Mouse (Mus musculus): Measurements from ENCODE around the gene Mrps23. TPM values are rescaled to one million over a fixed set of nuclear protein-coding genes. Genes with fewer than 3 reads are reported as not detected.

Gene Mrps23
- polyA plus RNA-seq, 1 experiment: 38.2 TPM

DNA sequence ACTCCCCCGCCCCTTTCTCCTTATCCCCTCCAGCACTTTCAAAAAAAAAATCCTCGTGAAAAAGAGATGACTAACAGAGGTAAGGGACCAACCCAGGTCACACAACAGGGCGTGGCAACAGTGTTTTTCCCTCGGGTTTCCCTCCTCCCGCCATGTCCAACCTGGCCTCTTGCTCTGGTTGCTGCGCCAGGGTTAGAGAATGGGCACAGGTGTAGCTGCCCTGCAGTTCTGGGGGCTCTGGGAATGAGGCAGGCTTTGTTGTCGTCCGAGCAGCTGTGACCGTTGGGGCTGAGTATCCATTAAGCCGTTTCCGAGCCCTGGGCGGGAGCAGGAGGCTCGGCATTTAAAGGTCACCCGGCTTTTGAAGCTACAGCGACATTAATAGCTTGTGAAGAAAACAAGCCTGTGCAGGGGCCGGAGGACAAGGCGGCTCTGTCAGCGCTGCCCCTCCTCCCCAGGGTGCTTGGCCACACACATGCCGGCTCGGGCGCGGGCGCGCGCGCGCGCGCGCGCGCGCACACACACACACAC is 43.1 kb upstream of the Mrps23 start:
- Histone ChIP-seq H3K4me3 (replicated peaks; ENCODE audit: control insufficient read depth, low read depth, low read length) (peak overlapping the region; percentile 42), H3K4me1 (ENCODE audit: control insufficient read depth, insufficient read depth, low read length) (peaks cover 2% of the 10 kb centered on the region), H3K27ac (ENCODE audit: control insufficient read depth, insufficient read depth, low read depth, low read length, poor library complexity) (peak overlapping the region; percentile 71)
- 3% methylated on average over 21 of the region's 33 CpGs for WGBS
- TF ChIP-seq POLR2A (IDR thresholded peaks at IDR 0.05; ENCODE audit: borderline replicate concordance, control insufficient read depth, low read depth, low read length) (0 out of 2 replicates have a peak, but pooled peaks have one; percentile 10), CTCF (IDR thresholded peaks at IDR 0.05; ENCODE audit: control insufficient read depth, insufficient read depth, low read length) (no peak)

- TF ChIP-seq POLR2A (IDR thresholded peaks at IDR 0.05; ENCODE audit: borderline replicate concordance, control insufficient read depth, low read depth, low read length) (no peak), CTCF (IDR thresholded peaks at IDR 0.05; ENCODE audit: control insufficient read depth, insufficient read depth, low read length) (peak; percentile 85)
- WGBS: under 1% methylated on average over 15 of the region's 15 CpGs
- Histone ChIP-seq H3K27ac (ENCODE audit: control insufficient read depth, insufficient read depth, low read depth, low read length, poor library complexity) (peak overlapping the region; percentile 6; the same call in 1 of the 2 replicates), H3K4me1 (ENCODE audit: control insufficient read depth, insufficient read depth, low read length) (peaks cover 2% of the 10 kb centered on the region), H3K4me3 (replicated peaks; ENCODE audit: control insufficient read depth, low read depth, low read length) (peak overlapping the region; percentile 50)
Measured at GRCm38 (mm10) chr11:88161651-88162362, 42.4 kb upstream of the Mrps23 start.

DNA sequence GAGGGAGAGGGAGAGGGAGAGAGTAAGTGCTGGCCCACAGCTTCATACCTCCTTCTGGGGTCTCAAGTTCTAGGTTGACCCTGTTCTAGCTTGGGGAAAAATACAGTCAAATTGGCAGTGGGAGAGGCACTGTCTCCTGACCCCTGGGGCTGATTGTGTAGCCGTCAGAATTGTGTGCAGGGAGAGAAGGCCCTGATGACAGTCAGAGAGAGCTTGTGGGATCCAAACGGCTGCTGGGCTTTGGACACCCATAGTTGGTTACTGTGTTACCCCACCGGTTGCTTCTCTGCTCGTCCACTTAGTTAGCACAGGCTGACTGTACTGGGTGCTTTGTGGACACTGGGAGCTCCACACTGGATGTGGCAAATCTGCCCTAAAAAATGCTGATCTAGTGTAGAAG is 41.4 kb upstream of the Mrps23 start:
- Histone ChIP-seq H3K27ac (ENCODE audit: control insufficient read depth, insufficient read depth, low read depth, low read length, poor library complexity) (no peak overlapping the region), H3K4me1 (ENCODE audit: control insufficient read depth, insufficient read depth, low read length) (peaks cover 2% of the 10 kb centered on the region), H3K4me3 (replicated peaks; ENCODE audit: control insufficient read depth, low read depth, low read length) (no peak overlapping the region)
- no peak for TF ChIP-seq POLR2A (IDR thresholded peaks at IDR 0.05; ENCODE audit: borderline replicate concordance, control insufficient read depth, low read depth, low read length)
- TF ChIP-seq CTCF (IDR thresholded peaks at IDR 0.05; ENCODE audit: control insufficient read depth, insufficient read depth, low read length): no peak
- 36% methylated on average over 4 of the region's 4 CpGs for WGBS

- no peak for TF ChIP-seq POLR2A (IDR thresholded peaks at IDR 0.05; ENCODE audit: borderline replicate concordance, control insufficient read depth, low read depth, low read length)
- H3K4me3 ChIP-seq (replicated peaks; ENCODE audit: control insufficient read depth, low read depth, low read length): no peak overlapping the region
- WGBS: 11% methylated on average over 7 of the region's 7 CpGs
- H3K4me1 ChIP-seq (ENCODE audit: control insufficient read depth, insufficient read depth, low read length): peaks cover 2% of the 10 kb centered on the region
- peak overlapping the region; percentile 52; the same call in 1 of the 2 replicates for H3K27ac ChIP-seq (ENCODE audit: control insufficient read depth, insufficient read depth, low read depth, low read length, poor library complexity)
Measured at GRCm38 (mm10) chr11:88164213-88164723, 39.9 kb upstream of the Mrps23 start.

GRCm38 (mm10) chr11:88164801-88165377 is 39.3 kb upstream of the Mrps23 start:
- Histone ChIP-seq H3K4me1 (ENCODE audit: control insufficient read depth, insufficient read depth, low read length) (peaks cover 2% of the 10 kb centered on the region), H3K4me3 (replicated peaks; ENCODE audit: control insufficient read depth, low read depth, low read length) (no peak overlapping the region), H3K27ac (ENCODE audit: control insufficient read depth, insufficient read depth, low read depth, low read length, poor library complexity) (peak overlapping the region; percentile 52; the same call in 1 of the 2 replicates)
- 4% methylated on average over 15 of the region's 15 CpGs for WGBS
- TF ChIP-seq CTCF (IDR thresholded peaks at IDR 0.05; ENCODE audit: control insufficient read depth, insufficient read depth, low read length): no peak

- TF ChIP-seq POLR2A (IDR thresholded peaks at IDR 0.05; ENCODE audit: borderline replicate concordance, control insufficient read depth, low read depth, low read length) (no peak), CTCF (IDR thresholded peaks at IDR 0.05; ENCODE audit: control insufficient read depth, insufficient read depth, low read length) (no peak)
- Histone ChIP-seq H3K4me3 (replicated peaks; ENCODE audit: control insufficient read depth, low read depth, low read length) (no peak overlapping the region), H3K27ac (ENCODE audit: control insufficient read depth, insufficient read depth, low read depth, low read length, poor library complexity) (peak overlapping the region; percentile 10; the same call in 1 of the 2 replicates), H3K4me1 (ENCODE audit: control insufficient read depth, insufficient read depth, low read length) (peaks cover 2% of the 10 kb centered on the region)
- WGBS: 42% methylated on average over 10 of the region's 10 CpGs
Measured at GRCm38 (mm10) chr11:88165683-88166364, 38.4 kb upstream of the Mrps23 start.

DNA sequence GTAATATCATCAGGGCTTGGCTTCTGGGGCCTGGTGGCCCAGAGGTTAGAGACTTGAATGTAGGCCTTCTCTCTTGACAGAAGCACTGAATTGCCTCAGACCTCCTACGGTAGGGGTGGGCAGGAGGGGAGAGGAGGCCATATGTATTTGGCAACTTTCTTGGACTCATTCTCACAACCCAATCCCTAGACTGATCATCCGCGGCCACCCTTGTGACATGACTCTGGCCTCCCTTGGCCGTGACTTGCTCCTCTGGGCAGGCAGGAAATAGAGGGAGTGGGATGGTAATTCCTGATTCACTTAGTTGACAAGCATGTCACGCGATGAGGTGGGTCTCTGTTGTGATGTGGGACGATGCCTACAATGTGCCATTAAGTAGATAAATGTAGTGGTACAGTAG is 37.7 kb upstream of the Mrps23 start:
- TF ChIP-seq CTCF (IDR thresholded peaks at IDR 0.05; ENCODE audit: control insufficient read depth, insufficient read depth, low read length) (no peak), POLR2A (IDR thresholded peaks at IDR 0.05; ENCODE audit: borderline replicate concordance, control insufficient read depth, low read depth, low read length) (no peak)
- 77% methylated on average over 7 of the region's 7 CpGs for WGBS
- H3K27ac ChIP-seq (ENCODE audit: control insufficient read depth, insufficient read depth, low read depth, low read length, poor library complexity): no peak overlapping the region
- peaks cover 2% of the 10 kb centered on the region for H3K4me1 ChIP-seq (ENCODE audit: control insufficient read depth, insufficient read depth, low read length)
- no peak overlapping the region for H3K4me3 ChIP-seq (replicated peaks; ENCODE audit: control insufficient read depth, low read depth, low read length)

DNA sequence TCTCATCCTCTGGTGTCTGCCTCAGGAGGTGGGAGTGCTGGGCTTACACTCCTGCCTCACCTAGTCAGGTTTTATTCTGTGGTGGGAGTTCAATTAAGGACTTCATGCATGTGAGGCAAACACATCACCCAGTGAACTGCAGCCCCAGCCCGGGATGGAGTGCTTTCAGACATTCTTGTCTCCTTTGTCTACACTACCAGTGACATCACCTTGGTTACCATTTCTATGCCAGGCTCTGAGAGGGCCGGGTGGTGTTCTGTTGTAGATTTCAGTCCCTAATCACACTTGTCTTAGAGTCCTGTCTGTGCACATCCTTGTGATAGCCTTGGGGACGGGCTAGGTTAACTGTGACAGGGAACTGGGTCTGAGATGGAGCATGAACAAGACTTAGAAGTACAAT is 35.6 kb upstream of the Mrps23 start:
- 65% methylated on average over 3 of the region's 3 CpGs for WGBS
- TF ChIP-seq POLR2A (IDR thresholded peaks at IDR 0.05; ENCODE audit: borderline replicate concordance, control insufficient read depth, low read depth, low read length): no peak
- no peak for TF ChIP-seq CTCF (IDR thresholded peaks at IDR 0.05; ENCODE audit: control insufficient read depth, insufficient read depth, low read length)
- Histone ChIP-seq H3K4me3 (replicated peaks; ENCODE audit: control insufficient read depth, low read depth, low read length) (no peak overlapping the region), H3K4me1 (ENCODE audit: control insufficient read depth, insufficient read depth, low read length) (peaks cover 2% of the 10 kb centered on the region), H3K27ac (ENCODE audit: control insufficient read depth, insufficient read depth, low read depth, low read length, poor library complexity) (no peak overlapping the region)

Measured in bone marrow, adult 2 months (tissue).